Mouse (Mus musculus): Measurements from ENCODE around the gene Kcnmb4.

Gene Kcnmb4

GRCm38 (mm10) chr10:116473759-116474549, at the start of gene Kcnmb4:
TSS of gene Kcnmb4 (minus strand) at chr10:116473878.
- DNase-seq: peak; percentile 71

GRCm38 (mm10) chr10:116519588-116519987, 45.9 kb upstream of the Kcnmb4 start:
- DNase-seq: no peak

GRCm38 (mm10) chr10:116515590-116515989, 41.9 kb upstream of the Kcnmb4 start:
- no peak for DNase-seq

GRCm38 (mm10) chr10:116515158-116515557, 41.5 kb upstream of the Kcnmb4 start:
- no peak for DNase-seq

GRCm38 (mm10) chr10:116513254-116513635, 39.6 kb upstream of the Kcnmb4 start:
- DNase-seq: no peak

- no peak for DNase-seq
These were observed 39.0 kb upstream of the Kcnmb4 start for GRCm38 (mm10) chr10:116512521-116513253.

GRCm38 (mm10) chr10:116505303-116506014, 31.8 kb upstream of the Kcnmb4 start:
- DNase-seq: no peak

- DNase-seq: no peak
These were observed 19.1 kb upstream of the Kcnmb4 start for GRCm38 (mm10) chr10:116492768-116493167.

GRCm38 (mm10) chr10:116486895-116487747, 13.4 kb upstream of the Kcnmb4 start:
- DNase-seq: no peak

GRCm38 (mm10) chr10:116481917-116482316, 8.2 kb upstream of the Kcnmb4 start:
- no peak for DNase-seq

GRCm38 (mm10) chr10:116480988-116481387, 7.3 kb upstream of the Kcnmb4 start:
- DNase-seq: no peak

GRCm38 (mm10) chr10:116476559-116476958, 2.9 kb upstream of the Kcnmb4 start:
- no peak for DNase-seq

GRCm38 (mm10) chr10:116475725-116476124, 2.0 kb upstream of the Kcnmb4 start:
- DNase-seq: no peak

GRCm38 (mm10) chr10:116473071-116473758, 463 bp downstream of the Kcnmb4 start:
- DNase-seq: peak; percentile 77

GRCm38 (mm10) chr10:116472579-116472978, 1.1 kb downstream of the Kcnmb4 start:
- DNase-seq: no peak

- no peak for DNase-seq
These were observed 3.3 kb downstream of the Kcnmb4 start for GRCm38 (mm10) chr10:116470306-116470925.

GRCm38 (mm10) chr10:116468094-116468493, 5.6 kb downstream of the Kcnmb4 start:
- DNase-seq: no peak

- DNase-seq: peak; percentile 28
These were observed 9.8 kb downstream of the Kcnmb4 start for GRCm38 (mm10) chr10:116463753-116464345.

- no peak for DNase-seq
These were observed 12.2 kb downstream of the Kcnmb4 start for GRCm38 (mm10) chr10:116461443-116461842.

GRCm38 (mm10) chr10:116458786-116459185, 14.9 kb downstream of the Kcnmb4 start:
- no peak for DNase-seq

- DNase-seq: no peak
These were observed 20.9 kb downstream of the Kcnmb4 start for GRCm38 (mm10) chr10:116452771-116453170.

All from thymus, postnatal 4 days (tissue).